Mouse (Mus musculus) lung, postnatal 4 days (tissue): ENCODE results near the gene Apba2.

Source experiments
- DNase-seq, 2 experiments: peaks; one replicate each; pipeline ENCODE4 v3.0.0; 2021

Apba2 gene

GRCm38 (mm10) chr7:64501536-64502270, at the start of gene Apba2:
Apba2 (plus strand) TSS chr7:64501706.
- DNase-seq, result peak in 1 of 2 experiments; percentile 42

GRCm38 (mm10) chr7:64451861-64452382, 49.6 kb upstream of the Apba2 start:
- DNase-seq, result no peak

DNA sequence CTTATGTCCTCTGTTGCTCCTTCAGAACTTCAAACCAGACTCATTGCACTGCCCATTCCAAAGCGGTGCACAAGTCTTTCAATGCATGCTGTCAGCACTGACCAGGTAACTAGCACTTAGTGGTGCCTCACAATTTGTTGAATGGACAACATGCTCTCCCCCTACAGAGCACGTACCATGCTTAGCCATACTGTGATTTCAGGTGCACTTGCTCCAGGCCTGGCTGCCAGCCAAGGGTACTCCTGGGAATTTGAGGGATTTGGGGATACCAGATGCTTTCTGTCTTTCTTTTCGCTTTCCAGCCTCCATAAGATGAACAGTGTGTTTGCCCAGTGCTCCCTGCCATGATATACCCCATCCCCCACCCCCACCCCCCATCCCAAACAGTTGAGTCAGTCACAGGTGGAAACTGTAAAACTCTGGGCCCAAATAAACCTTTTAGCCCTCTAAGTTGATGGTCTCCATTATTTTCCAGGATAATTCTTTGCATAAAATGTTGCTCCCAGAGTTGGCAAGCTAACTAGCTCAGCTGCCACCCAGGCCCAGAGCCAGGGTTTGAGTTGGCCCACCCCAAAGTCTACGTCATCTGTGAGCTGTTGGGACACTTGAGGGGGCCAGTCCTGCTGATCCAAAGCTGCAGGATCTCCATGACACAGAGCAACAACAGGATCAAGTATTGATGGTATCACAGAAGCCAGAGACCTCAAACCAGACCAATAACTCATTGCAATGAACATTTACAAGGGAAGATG, 48.9 kb upstream of the Apba2 start:
- DNase-seq, result no peak

DNA sequence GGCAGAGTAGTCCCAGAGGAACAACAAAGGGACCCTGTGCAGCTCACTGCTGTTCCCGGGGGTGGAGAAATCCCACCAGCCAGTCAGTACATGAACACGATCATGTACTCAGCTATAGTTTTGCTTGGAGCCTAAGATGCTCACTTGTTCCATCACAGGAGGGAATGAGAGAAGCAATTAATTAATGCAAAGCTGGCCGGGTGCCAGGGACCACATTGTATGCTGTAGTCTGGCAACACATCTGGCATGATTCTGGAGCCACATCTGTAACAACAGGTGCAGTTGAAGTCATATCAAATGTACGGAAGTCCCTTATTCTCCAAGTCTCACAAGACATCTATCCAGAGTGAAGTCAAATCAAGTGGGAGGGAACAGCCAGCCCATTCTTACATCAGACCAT, 45.3 kb upstream of the Apba2 start:
- no peak for DNase-seq

GRCm38 (mm10) chr7:64456676-64457075, 44.8 kb upstream of the Apba2 start:
- DNase-seq, result no peak

GRCm38 (mm10) chr7:64457811-64458210, 43.7 kb upstream of the Apba2 start:
- no peak for DNase-seq

GRCm38 (mm10) chr7:64497438-64497837, 4.1 kb upstream of the Apba2 start:
- DNase-seq, result no peak

GRCm38 (mm10) chr7:64502271-64503180, 1.0 kb downstream of the Apba2 start:
- DNase-seq, result no peak

- DNase-seq, result no peak
Measured at GRCm38 (mm10) chr7:64503641-64504040, 2.1 kb downstream of the Apba2 start.

DNA sequence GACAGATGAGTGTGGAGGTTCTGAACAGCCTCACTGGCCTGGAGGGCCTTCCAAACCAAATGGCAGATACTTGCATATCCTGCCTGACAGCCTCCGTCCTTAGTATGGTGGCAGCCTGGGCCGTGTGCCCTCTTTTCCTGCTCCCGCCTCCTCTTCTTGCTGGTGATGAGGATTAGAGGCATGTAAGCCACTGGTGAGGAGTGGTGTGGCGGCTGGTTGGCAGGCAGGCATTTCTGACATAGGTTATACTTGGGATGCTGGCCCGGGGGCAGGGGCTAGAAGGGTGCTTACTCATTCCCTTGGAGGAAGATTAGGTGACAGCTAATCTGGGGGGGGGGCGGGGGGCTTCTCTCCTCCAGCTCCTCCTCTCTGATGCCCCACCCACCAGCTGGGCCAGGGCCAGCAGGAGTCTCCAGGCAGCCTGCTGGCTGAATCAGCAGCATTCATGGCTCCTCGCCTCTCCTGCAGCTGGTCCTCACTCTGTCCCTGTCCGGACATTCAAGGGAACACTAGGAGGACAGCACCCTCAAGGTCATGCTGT, 3.3 kb downstream of the Apba2 start:
- DNase-seq, result peak in 1 of 2 experiments; percentile 45

DNA sequence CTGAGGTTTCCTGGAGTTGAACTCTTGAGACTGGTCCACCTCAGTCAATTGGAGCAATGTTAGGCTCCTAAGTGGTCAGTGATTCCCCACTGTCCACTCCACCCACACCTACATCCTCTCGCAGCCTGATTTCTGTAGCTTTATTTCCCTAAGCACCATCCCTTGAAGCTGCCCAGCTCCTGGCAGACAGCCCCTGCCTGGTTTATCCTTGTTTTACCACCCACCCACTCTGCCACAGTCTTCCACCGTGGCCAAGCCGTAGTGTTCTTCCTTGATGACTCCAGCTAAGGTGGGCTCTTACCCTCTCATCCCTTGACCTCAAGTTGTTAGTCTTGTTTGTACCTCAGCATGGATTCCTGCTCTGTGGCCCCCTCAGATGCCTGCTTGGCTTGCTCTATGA, 4.1 kb downstream of the Apba2 start:
- DNase-seq, result peak in 1 of 2 experiments; percentile 8

DNA sequence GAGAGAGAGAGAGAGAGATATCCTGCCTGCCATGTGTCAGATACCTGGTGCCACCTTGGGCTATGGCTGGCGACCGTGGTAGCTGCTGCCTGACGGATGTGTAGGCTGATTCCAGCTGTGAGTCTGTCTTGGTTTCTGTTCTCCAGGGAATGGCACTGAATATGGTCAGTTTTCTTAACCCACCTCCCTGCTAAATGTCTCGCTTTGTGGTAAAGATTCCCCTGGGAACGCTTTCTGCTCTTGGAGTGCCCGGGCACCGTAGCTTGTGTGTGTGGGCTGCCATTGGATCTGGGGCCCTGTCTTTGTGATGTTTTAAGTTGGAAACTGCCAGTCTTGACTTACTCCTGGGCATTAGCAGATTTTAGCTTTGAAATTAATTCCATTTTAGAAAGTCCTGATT, 7.3 kb downstream of the Apba2 start:
- peak in 1 of 2 experiments; percentile 5 for DNase-seq

GRCm38 (mm10) chr7:64509911-64510310, 8.4 kb downstream of the Apba2 start:
- peak in 1 of 2 experiments; percentile 5 for DNase-seq

DNA sequence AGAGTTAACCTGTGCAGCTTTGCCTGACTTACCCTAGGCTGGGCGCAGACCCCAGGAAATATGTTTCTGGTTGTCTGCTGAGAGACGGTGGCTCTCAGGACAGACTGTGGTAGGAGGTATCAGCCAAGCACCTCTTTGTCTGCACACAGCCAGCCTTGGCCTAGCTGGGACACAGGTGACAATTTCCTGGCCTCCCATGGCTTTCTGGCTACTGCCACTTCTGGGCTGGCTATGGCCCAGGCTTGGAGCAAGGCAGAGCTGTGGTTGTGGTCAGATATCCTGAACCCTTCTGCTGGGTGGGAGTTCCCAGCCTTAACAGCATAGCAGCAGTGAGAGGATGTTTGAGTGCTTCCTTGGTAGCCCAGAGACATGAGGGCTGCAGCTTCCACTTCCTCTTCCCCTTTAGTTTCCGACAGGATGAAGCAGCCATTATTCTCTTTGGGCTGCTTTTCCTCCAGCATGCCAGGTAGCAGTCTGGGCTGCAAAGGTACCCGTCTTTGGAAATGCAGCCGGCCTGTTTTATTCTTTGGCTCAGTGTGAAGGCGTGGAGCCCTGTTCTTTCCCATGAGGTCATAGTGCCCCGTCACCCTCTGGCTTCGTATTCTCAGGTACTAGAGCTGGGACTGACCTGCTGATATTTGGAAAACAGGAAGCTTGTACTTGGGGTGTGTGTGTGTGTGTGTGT, 9.2 kb downstream of the Apba2 start:
- peak in 1 of 2 experiments; percentile 16 for DNase-seq

DNA sequence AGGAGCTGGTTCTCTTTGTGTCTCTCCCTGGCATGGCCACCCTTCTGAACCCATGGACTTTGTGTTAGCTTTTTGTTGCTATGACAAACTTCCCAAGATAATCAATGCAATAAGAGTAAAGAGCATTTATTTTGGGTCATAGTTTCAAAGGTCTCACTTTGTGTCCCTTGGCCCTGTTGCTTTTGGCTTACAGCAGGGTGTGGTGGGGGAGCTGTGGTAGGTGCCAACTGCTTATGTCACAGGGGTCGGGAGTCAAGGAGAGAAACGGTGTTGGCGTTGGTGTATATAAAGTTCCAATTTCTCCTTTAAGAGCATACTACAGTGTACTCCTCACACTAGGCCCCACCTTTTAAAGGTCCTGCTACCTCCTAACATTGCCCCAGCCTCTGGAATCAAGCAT, 12.1 kb downstream of the Apba2 start:
- DNase-seq, result peak in 1 of 2 experiments; percentile 1

DNA sequence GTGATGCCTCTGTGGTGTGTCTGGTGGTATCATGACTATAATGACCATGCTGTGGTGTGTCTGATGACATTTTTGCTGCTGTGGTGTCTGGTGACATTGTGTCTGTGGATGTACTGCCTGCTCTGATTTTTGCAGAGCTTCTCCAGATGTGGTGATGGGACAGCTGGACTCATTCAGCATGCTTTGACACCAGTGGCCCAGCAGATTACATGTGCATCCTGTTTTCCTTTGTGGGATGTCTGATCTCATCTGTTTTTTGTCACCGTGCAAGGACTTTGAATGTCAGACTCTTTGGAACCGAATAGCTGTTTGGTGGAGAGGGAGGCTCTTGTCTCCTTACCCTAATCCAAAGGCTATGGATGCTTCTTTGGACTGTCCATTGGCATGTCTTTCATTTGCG, 13.8 kb downstream of the Apba2 start:
- DNase-seq, result peak in 1 of 2 experiments; percentile 1

GRCm38 (mm10) chr7:64515891-64516290, 14.4 kb downstream of the Apba2 start:
- peak in 1 of 2 experiments; percentile 0 for DNase-seq

DNA sequence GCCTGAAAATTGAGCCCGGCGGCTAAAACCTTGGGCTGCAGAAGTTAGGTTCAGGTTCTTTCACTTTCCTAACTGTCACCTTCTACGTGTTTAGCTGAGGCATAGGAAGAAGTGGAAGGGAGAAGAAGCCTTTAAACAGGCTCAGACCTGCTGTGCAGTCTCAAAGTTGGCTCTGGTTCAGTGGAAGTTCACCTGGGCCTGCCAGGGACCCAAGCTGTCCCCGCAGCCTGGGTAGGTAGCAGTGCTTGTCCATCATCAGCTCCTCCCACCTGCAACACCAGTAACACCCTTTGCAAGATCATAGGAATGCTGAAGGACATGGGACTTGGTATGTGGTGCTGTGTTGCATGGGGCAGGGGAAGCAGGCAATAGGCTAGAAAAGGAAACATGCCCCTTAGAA, 17.6 kb downstream of the Apba2 start:
- no peak for DNase-seq

- no peak for DNase-seq
Measured at GRCm38 (mm10) chr7:64519521-64519920, 18.0 kb downstream of the Apba2 start.

DNA sequence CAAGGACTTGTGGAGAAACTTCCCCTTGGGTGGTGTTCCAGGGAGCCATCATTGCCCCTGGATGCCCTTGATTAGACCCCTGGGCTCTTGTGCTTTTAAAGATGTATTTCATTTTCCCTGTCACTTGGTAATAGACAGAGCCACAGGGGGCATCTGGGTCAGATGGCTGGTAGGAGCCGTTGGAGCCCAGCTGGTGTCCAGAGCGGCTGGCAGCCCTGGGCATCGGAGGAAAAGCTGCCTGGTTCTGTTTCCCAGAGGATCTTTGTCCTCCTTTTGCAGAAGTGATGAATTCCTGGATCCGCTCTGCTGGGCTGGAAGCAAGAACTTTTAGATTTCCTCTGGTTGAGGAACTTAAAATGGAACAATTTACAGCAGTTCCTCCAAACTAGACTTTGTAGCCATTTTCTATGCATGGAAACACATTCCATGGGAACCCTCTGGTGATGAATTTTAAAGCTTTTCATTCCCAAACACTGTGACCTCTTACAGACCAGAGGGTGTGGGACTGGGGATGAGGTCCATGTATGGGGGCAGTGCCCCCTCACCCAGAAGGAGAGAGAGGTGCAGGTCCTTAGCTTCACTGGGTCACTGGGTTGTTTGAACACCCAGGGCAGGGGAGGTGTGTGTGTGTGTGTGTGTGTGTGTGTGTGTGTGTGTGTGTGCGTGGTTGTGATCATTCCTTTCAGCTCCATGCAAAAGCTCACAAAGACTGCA, 20.3 kb downstream of the Apba2 start:
- no peak for DNase-seq

- DNase-seq, result no peak
Measured at GRCm38 (mm10) chr7:64522409-64522730, 20.9 kb downstream of the Apba2 start.
